Mouse (Mus musculus) midbrain, embryonic 12.5 days (tissue): Measurements from ENCODE around the gene Mmd2. TPM values are rescaled to one million over a fixed set of nuclear protein-coding genes. Genes with fewer than 3 reads are reported as not detected.
A peak's percentile ranks its signal among the peaks of the same experiment; 100 is the strongest.

Experiments
- ATAC-seq: fragments of 200-750 bp; cut with Nextera tagmentation; 2 replicates; pipeline ENCODE4 v1.8.0; 2017; ENCODE audit warnings: low read depth, moderate TSS enrichment, moderate library complexity; ENCODE audit not compliant: low FRiP score
- H3K27ac ChIP-seq: fragments of 300-500 bp; sonication (generic); replicated peaks from 2 replicates; pipeline ENCODE4 v1.5.1; 2016; ENCODE audit warnings: mild to moderate bottlenecking
- H3K27me3 ChIP-seq: fragments of 300-500 bp; sonication (generic); 2 replicates; pipeline ENCODE4 v1.6.1; 2016; ENCODE audit warnings: mild to moderate bottlenecking
- H3K36me3 ChIP-seq: fragments of 300-500 bp; sonication (generic); 2 replicates; pipeline ENCODE4 v1.6.1; 2016
- H3K4me1 ChIP-seq: fragments of 300-500 bp; sonication (generic); 2 replicates; pipeline ENCODE4 v1.6.1; 2016
- H3K4me2 ChIP-seq: fragments of 300-500 bp; sonication (generic); replicated peaks from 2 replicates; pipeline ENCODE4 v1.6.1; 2016; ENCODE audit warnings: mild to moderate bottlenecking, moderate library complexity
- H3K4me3 ChIP-seq: fragments of 300-500 bp; sonication (generic); 2 replicates; pipeline ENCODE4 v1.5.1; 2016; ENCODE audit warnings: mild to moderate bottlenecking
- H3K9ac ChIP-seq: fragments of 300-500 bp; sonication (generic); replicated peaks from 2 replicates; pipeline ENCODE4 v1.6.1; 2016; ENCODE audit warnings: mild to moderate bottlenecking, moderate library complexity
- H3K9me3 ChIP-seq: fragments of 300-500 bp; sonication (generic); 2 replicates; pipeline ENCODE4 v1.6.1; 2016; ENCODE audit warnings: mild to moderate bottlenecking
- WGBS: fragments of 180-500 bp; shearing (Covaris S2); methylation state at CpG from one replicate; pipeline ENCODE4 v1.1.7; 2016; 5-methylcytosine and 5-hydroxymethylcytosine counted together
- polyA plus RNA-seq: library from polyadenylated mRNA; unstranded; fragments of >200 nt; fragmentation: Nextera tagmentation; extraction: Ambion mirVana; gene quantifications from 2 replicates; pipeline ENCODE4 v1.2.1, GENCODE M21; 2016

Mmd2 gene
- polyA plus RNA-seq, 1 experiment from 2014 or later: 10.4 TPM

GRCm38 (mm10) chr5:142628726-142629662, 20.4 kb upstream of the Mmd2 start:
- ATAC-seq: peak; percentile 97

GRCm38 (mm10) chr5:142627398-142627797, 18.8 kb upstream of the Mmd2 start, which contains the start of gene Wipi2:
Gene Wipi2, plus strand, starts transcription at chr5:142627698.
- peak within 1 kb of the TSS; percentile 60 for H3K9ac ChIP-seq
- WGBS: 92% methylated on average over 2 of the region's 2 CpGs
- peaks cover 17% of the 10 kb centered on the region for H3K4me1 ChIP-seq
- no peaks in the 10 kb centered on the region for H3K9me3 ChIP-seq
- 0 out of 2 replicates have a peak, but pooled peaks cover 2% of the 10 kb centered on the region for H3K36me3 ChIP-seq
- H3K27ac ChIP-seq: no peak within 1 kb of the TSS
- peak within 1 kb of the TSS; percentile 88 for H3K4me3 ChIP-seq
- no peaks in the 10 kb centered on the region; the same call in 1 of the 2 replicates for H3K27me3 ChIP-seq
- H3K4me2 ChIP-seq: peak within 1 kb of the TSS; percentile 97
- no peak for ATAC-seq

More at GRCm38 (mm10) chr5:142628726-142629662, 20.4 kb upstream of the Mmd2 start:
- Histone ChIP-seq H3K9ac (peak overlapping the region; percentile 95), H3K27ac (peak overlapping the region; percentile 69), H3K36me3 (peaks cover 13% of the 10 kb centered on the region), H3K4me2 (peak overlapping the region; percentile 97), H3K4me1 (peaks cover 17% of the 10 kb centered on the region), H3K9me3 (no peaks in the 10 kb centered on the region), H3K27me3 (no peaks in the 10 kb centered on the region; the same call in 1 of the 2 replicates), H3K4me3 (peak overlapping the region; percentile 88)
- WGBS: 1% methylated on average over 69 of the region's 69 CpGs

- H3K36me3 ChIP-seq: no peaks in the 10 kb centered on the region
- no peak overlapping the region for H3K27ac ChIP-seq
- H3K9ac ChIP-seq: no peak overlapping the region
- H3K4me1 ChIP-seq: 0 out of 2 replicates have a peak, but pooled peaks cover 2% of the 10 kb centered on the region
- no peak for ATAC-seq
- H3K9me3 ChIP-seq: no peaks in the 10 kb centered on the region
- 90% methylated on average over 7 of the region's 7 CpGs for WGBS
- H3K4me3 ChIP-seq: no peak overlapping the region
- H3K27me3 ChIP-seq: peaks cover 4% of the 10 kb centered on the region
- no peak overlapping the region for H3K4me2 ChIP-seq
These were observed 14.5 kb upstream of the Mmd2 start for GRCm38 (mm10) chr5:142623080-142623479.

GRCm38 (mm10) chr5:142622134-142622533, 13.5 kb upstream of the Mmd2 start:
- ATAC-seq: no peak
- no peaks in the 10 kb centered on the region for H3K36me3 ChIP-seq
- H3K9ac ChIP-seq: no peak overlapping the region
- H3K4me2 ChIP-seq: no peak overlapping the region
- WGBS: 79% methylated on average over 1 of the region's 1 CpGs
- H3K4me1 ChIP-seq: 0 out of 2 replicates have a peak, but pooled peaks cover 2% of the 10 kb centered on the region
- H3K4me3 ChIP-seq: no peak overlapping the region
- H3K9me3 ChIP-seq: no peaks in the 10 kb centered on the region
- no peak overlapping the region for H3K27ac ChIP-seq
- H3K27me3 ChIP-seq: peaks cover 4% of the 10 kb centered on the region

GRCm38 (mm10) chr5:142621421-142621820, 12.8 kb upstream of the Mmd2 start:
- 78% methylated on average over 2 of the region's 2 CpGs for WGBS
- Histone ChIP-seq H3K4me2 (no peak overlapping the region), H3K9me3 (no peaks in the 10 kb centered on the region), H3K9ac (no peak overlapping the region), H3K27ac (no peak overlapping the region), H3K4me1 (0 out of 2 replicates have a peak, but pooled peaks cover 2% of the 10 kb centered on the region), H3K27me3 (peaks cover 4% of the 10 kb centered on the region), H3K4me3 (no peak overlapping the region), H3K36me3 (no peaks in the 10 kb centered on the region)
- no peak for ATAC-seq

GRCm38 (mm10) chr5:142619866-142620265, 11.3 kb upstream of the Mmd2 start:
- Histone ChIP-seq H3K4me2 (no peak overlapping the region), H3K27me3 (peaks cover 7% of the 10 kb centered on the region), H3K9me3 (no peaks in the 10 kb centered on the region), H3K9ac (no peak overlapping the region), H3K4me1 (0 out of 2 replicates have a peak, but pooled peaks cover 2% of the 10 kb centered on the region), H3K36me3 (no peaks in the 10 kb centered on the region), H3K27ac (no peak overlapping the region), H3K4me3 (no peak overlapping the region)
- 0 out of 2 replicates have a peak, but pooled peaks have one; percentile 44 for ATAC-seq
- 18% methylated on average over 5 of the region's 5 CpGs for WGBS

- ATAC-seq: no peak
- no peak overlapping the region for H3K9ac ChIP-seq
- H3K27ac ChIP-seq: no peak overlapping the region
- H3K4me1 ChIP-seq: 0 out of 2 replicates have a peak, but pooled peaks cover 3% of the 10 kb centered on the region
- no peaks in the 10 kb centered on the region; the same call in 1 of the 2 replicates for H3K9me3 ChIP-seq
- H3K36me3 ChIP-seq: no peaks in the 10 kb centered on the region
- peaks cover 5% of the 10 kb centered on the region; the same call in 1 of the 2 replicates for H3K27me3 ChIP-seq
- no peak overlapping the region for H3K4me3 ChIP-seq
- no peak overlapping the region for H3K4me2 ChIP-seq
- WGBS: 70% methylated on average over 6 of the region's 6 CpGs
These were observed 7.7 kb upstream of the Mmd2 start for GRCm38 (mm10) chr5:142616326-142616725.

- Histone ChIP-seq H3K27ac (no peak overlapping the region), H3K27me3 (peaks cover 3% of the 10 kb centered on the region; the same call in 1 of the 2 replicates), H3K36me3 (no peaks in the 10 kb centered on the region), H3K9me3 (no peaks in the 10 kb centered on the region; the same call in 1 of the 2 replicates), H3K4me3 (no peak overlapping the region), H3K9ac (no peak overlapping the region), H3K4me1 (0 out of 2 replicates have a peak, but pooled peaks cover 3% of the 10 kb centered on the region), H3K4me2 (no peak overlapping the region)
- ATAC-seq: no peak
- WGBS: 84% methylated on average over 4 of the region's 4 CpGs
These were observed 7.0 kb upstream of the Mmd2 start for GRCm38 (mm10) chr5:142615638-142616037.

- no peak overlapping the region for H3K9ac ChIP-seq
- no peak overlapping the region for H3K27ac ChIP-seq
- H3K9me3 ChIP-seq: no peaks in the 10 kb centered on the region; the same call in 1 of the 2 replicates
- H3K4me1 ChIP-seq: 0 out of 2 replicates have a peak, but pooled peaks cover 3% of the 10 kb centered on the region
- no peak for ATAC-seq
- peaks cover 9% of the 10 kb centered on the region for H3K27me3 ChIP-seq
- no peak overlapping the region for H3K4me3 ChIP-seq
- H3K36me3 ChIP-seq: no peaks in the 10 kb centered on the region
- H3K4me2 ChIP-seq: no peak overlapping the region
- WGBS: 66% methylated on average over 3 of the region's 3 CpGs
These were observed 5.9 kb upstream of the Mmd2 start for GRCm38 (mm10) chr5:142614513-142614912.

- no peak for ATAC-seq
- H3K36me3 ChIP-seq: no peaks in the 10 kb centered on the region
- no peaks in the 10 kb centered on the region; the same call in 1 of the 2 replicates for H3K9me3 ChIP-seq
- no peak overlapping the region for H3K27ac ChIP-seq
- no peak overlapping the region for H3K9ac ChIP-seq
- H3K4me2 ChIP-seq: no peak overlapping the region
- WGBS: 88% methylated on average over 4 of the region's 4 CpGs
- peaks cover 12% of the 10 kb centered on the region for H3K4me1 ChIP-seq
- H3K4me3 ChIP-seq: no peak overlapping the region
- peaks cover 33% of the 10 kb centered on the region for H3K27me3 ChIP-seq
These were observed 1.8 kb upstream of the Mmd2 start for GRCm38 (mm10) chr5:142610362-142610761.

- ATAC-seq: no peak
- H3K4me3 ChIP-seq: peak overlapping the region; percentile 45
- peak overlapping the region; percentile 61 for H3K9ac ChIP-seq
- 11% methylated on average over 4 of the region's 4 CpGs for WGBS
- H3K4me1 ChIP-seq: peaks cover 12% of the 10 kb centered on the region
- peaks cover 33% of the 10 kb centered on the region for H3K27me3 ChIP-seq
- peak overlapping the region; percentile 68 for H3K4me2 ChIP-seq
- no peaks in the 10 kb centered on the region; the same call in 1 of the 2 replicates for H3K9me3 ChIP-seq
- H3K27ac ChIP-seq: 0 out of 2 replicates have a peak overlapping the region, but pooled peaks have one; percentile 35
- no peaks in the 10 kb centered on the region for H3K36me3 ChIP-seq
These were observed 357 bp upstream of the Mmd2 start for GRCm38 (mm10) chr5:142608989-142609325.

- H3K4me1 ChIP-seq: peaks cover 9% of the 10 kb centered on the region
- H3K36me3 ChIP-seq: no peaks in the 10 kb centered on the region
- H3K27me3 ChIP-seq: peaks cover 33% of the 10 kb centered on the region
- no peak overlapping the region for H3K4me2 ChIP-seq
- 87% methylated on average over 12 of the region's 12 CpGs for WGBS
- no peak overlapping the region for H3K9ac ChIP-seq
- ATAC-seq: no peak
- H3K27ac ChIP-seq: no peak overlapping the region
- H3K4me3 ChIP-seq: no peak overlapping the region
- no peaks in the 10 kb centered on the region for H3K9me3 ChIP-seq
These were observed 3.3 kb downstream of the Mmd2 start for GRCm38 (mm10) chr5:142605288-142605687.
